ENCODE assay signal across 12 mouse cellular contexts in genomic region chr6:97447020-97447419, GRCm38 (mm10).
DNase-seq lines count a peak whose midpoint lies in the region; ATAC-seq and TF ChIP-seq lines count a peak whose summit lies in the region.
"Had no signal": no experiment of that assay in that cellular context is flagged by ENCODE, and none has a peak within 500 bp of the region (broad histone marks: within the 10 kb centered on the region; RNA-seq: fewer than 3 reads in every experiment).

No protein-coding gene starts in this region.

- peak overlapping the region; percentile 55 for H3K27ac ChIP-seq in bone marrow macrophage, adult 2 months (ENCODE audit: insufficient read depth, low read depth, low read length)
- no peak overlapping the region for H3K27ac ChIP-seq in forebrain, embryonic 16.5 days (ENCODE audit: low read length)
- H3K27ac ChIP-seq: heart, embryonic 13.5 days; limb, embryonic 12.5 days; midbrain, embryonic 12.5 days had no signal

- H3K36me3 ChIP-seq in forebrain, embryonic 16.5 days (ENCODE audit: control insufficient read depth, insufficient read depth), result no peaks in the 10 kb centered on the region
- H3K36me3 ChIP-seq: heart, embryonic 13.5 days; limb, embryonic 12.5 days; midbrain, embryonic 12.5 days had no signal

- no peak for TF ChIP-seq POLR2A in bone marrow macrophage, adult 2 months (IDR thresholded peaks at IDR 0.05; ENCODE audit: borderline replicate concordance, low read depth, low read length)

- peaks cover 82% of the 10 kb centered on the region for H3K4me1 ChIP-seq in bone marrow macrophage, adult 2 months (ENCODE audit: control insufficient read depth, insufficient read depth, low read length)
- no peaks in the 10 kb centered on the region for H3K4me1 ChIP-seq in forebrain, embryonic 16.5 days (replicated peaks; ENCODE audit: control insufficient read depth, insufficient read depth, low read length)
- H3K4me1 ChIP-seq: midbrain, embryonic 12.5 days had no signal

- H3K4me2 ChIP-seq in forebrain, embryonic 16.5 days (ENCODE audit: low read length), result no peak overlapping the region
- H3K4me2 ChIP-seq: heart, embryonic 13.5 days; limb, embryonic 12.5 days; midbrain, embryonic 12.5 days had no signal

- 55% methylated on average over 4 of the region's 4 CpGs for WGBS in forebrain, embryonic 16.5 days

- no peak for TF ChIP-seq CTCF in bone marrow macrophage, adult 2 months (IDR thresholded peaks at IDR 0.05; ENCODE audit: low read depth, low read length)

- H3K9me3 ChIP-seq in forebrain, embryonic 16.5 days (ENCODE audit: control insufficient read depth, low read length), result no peaks in the 10 kb centered on the region
- H3K9me3 ChIP-seq: heart, embryonic 13.5 days; limb, embryonic 12.5 days; midbrain, embryonic 12.5 days had no signal

- peak; percentile 49 to 68 for DNase-seq in lung, adult 18-20 months
- DNase-seq in lung, postnatal 4 days, result no peak
- no peak for DNase-seq in embryo, embryonic 9.5 days (ENCODE audit: extremely low spot score)
- DNase-seq: cerebellum, adult 11 months had no signal

- peak; percentile 78 to 84 for ATAC-seq in hematopoietic stem cell, adult 5-6 weeks (replicated peaks in 1 of 2; ENCODE audit: insufficient read depth in 1 of 2, low FRiP score in 2 of 2, low TSS enrichment in 1 of 2, low read depth in 1 of 2, poor library complexity in 2 of 2, severe bottlenecking in 2 of 2)
- peak; percentile 54 for ATAC-seq in megakaryocyte progenitor cell, adult 5-6 weeks (replicated peaks; ENCODE audit: poor library complexity)
- no peak for ATAC-seq in forebrain, embryonic 16.5 days

- no peak overlapping the region for H3K4me3 ChIP-seq in bone marrow macrophage, adult 2 months (ENCODE audit: insufficient read depth, low read length)
- H3K4me3 ChIP-seq in forebrain, embryonic 16.5 days (replicated peaks; ENCODE audit: low read length), result no peak overlapping the region
- H3K4me3 ChIP-seq: erythroblast, embryonic 14.5 days; heart, embryonic 13.5 days; limb, embryonic 12.5 days; midbrain, embryonic 12.5 days had no signal

- H3K27me3 ChIP-seq in forebrain, embryonic 16.5 days (replicated peaks; ENCODE audit: control insufficient read depth, insufficient read depth, low read length), result no peaks in the 10 kb centered on the region
- H3K27me3 ChIP-seq: heart, embryonic 13.5 days; limb, embryonic 12.5 days; midbrain, embryonic 12.5 days had no signal

- H3K9ac ChIP-seq in forebrain, embryonic 16.5 days (replicated peaks; ENCODE audit: low read depth, low read length), result no peak overlapping the region
- H3K9ac ChIP-seq: heart, embryonic 13.5 days; limb, embryonic 12.5 days; midbrain, embryonic 12.5 days had no signal

Comparison
In these comparisons a context has a peak if more than half of its experiments do, and no peak if none do; other contexts are left out.
1. DNase-seq: peak in lung, adult 18-20 months (2 of 2); none in lung, postnatal 4 days (0 of 2) and embryo, embryonic 9.5 days (single experiment).